Mouse (Mus musculus): ENCODE measurements at regions not wholly inside any gene's neighbourhood (a gene's known extent, or its start where the extent isn't known, plus 50 kb on each side); places are given as distances from the start of the nearest gene placed in this dataset.
"Not testable (repeated sequence)": the region's sequence is repeated elsewhere in the genome, so short reads cannot be mapped to it uniquely, and the experiment has no call there.

- not testable (repeated sequence) for DNase-seq
These were observed 170.0 kb upstream of the Afdn start for GRCm38 (mm10) chr17:13590240-13590837.
